Mouse (Mus musculus): Measurements from ENCODE around the gene Hist1h2bg. TPM values are rescaled to one million over a fixed set of nuclear protein-coding genes. Genes with fewer than 3 reads are reported as not detected.

Hist1h2bg gene
- polyA plus RNA-seq, 1 experiment = 9.8 TPM

- H3K4me3 ChIP-seq (ENCODE audit: insufficient read depth, low read length) = peak within 1 kb of the TSS; percentile 64
Observed at GRCm38 (mm10) chr13:23620733-23621531, 49.7 kb downstream of the Hist1h2bg start, which contains the start of gene Hist1h2be. Gene Hist1h2be (minus strand): TSS chr13:23621124.

More at GRCm38 (mm10) chr13:23620733-23621531, 49.7 kb downstream of the Hist1h2bg start, which contains the start of gene Hist1h2be:
- TF ChIP-seq POLR2A (IDR thresholded peaks at IDR 0.05; ENCODE audit: borderline replicate concordance, low read depth, low read length) = no peak
- TF ChIP-seq CTCF (IDR thresholded peaks at IDR 0.05; ENCODE audit: low read depth, low read length) = no peak
- H3K4me1 ChIP-seq (ENCODE audit: control insufficient read depth, insufficient read depth, low read length) = peaks cover 14% of the 10 kb centered on the region
- peak within 1 kb of the TSS; percentile 90 for H3K27ac ChIP-seq (ENCODE audit: insufficient read depth, low read depth, low read length)

Other genes starting within 250 kb of the Hist1h2bg start
- 14.9 and 16.4 TPM in 2 replicates for gene Zfp322a, start 202.2 kb upstream of the Hist1h2bg start, polyA plus RNA-seq (2012; ENCODE audit: insufficient read depth, insufficient read length, missing spikeins)
- 4.8 and 4.9 TPM in 2 replicates for gene Abt1, start 147.5 kb upstream of the Hist1h2bg start, polyA plus RNA-seq (2012; ENCODE audit: insufficient read depth, insufficient read length, missing spikeins)
- not detected in 2 replicates for gene Btn1a1, start 105.5 kb upstream of the Hist1h2bg start, polyA plus RNA-seq (2012; ENCODE audit: insufficient read depth, insufficient read length, missing spikeins)
- not detected in 2 replicates for gene Btn2a2, start 82.5 kb upstream of the Hist1h2bg start, polyA plus RNA-seq (2012; ENCODE audit: insufficient read depth, insufficient read length, missing spikeins)
- gene Hist1h4h, start 40.3 kb upstream of the Hist1h2bg start, polyA plus RNA-seq (2012; ENCODE audit: insufficient read depth, insufficient read length, missing spikeins) = 2.5 and 3.1 TPM in 2 replicates
- 42.5 and 76.9 TPM in 2 replicates for gene Hist1h2af, start 37.5 kb upstream of the Hist1h2bg start, polyA plus RNA-seq (2012; ENCODE audit: insufficient read depth, insufficient read length, missing spikeins)
- not detected in 2 replicates for gene Hist1h3g, start 36.0 kb upstream of the Hist1h2bg start, polyA plus RNA-seq (2012; ENCODE audit: insufficient read depth, insufficient read length, missing spikeins)
- gene Hist1h2bh, start 28.0 kb upstream of the Hist1h2bg start, polyA plus RNA-seq (2012; ENCODE audit: insufficient read depth, insufficient read length, missing spikeins) = 0.71 and 0.97 TPM in 2 replicates
- 0.80 TPM in 1 of 2 replicates, not detected in the other for gene Hist1h3f, start 27.3 kb upstream of the Hist1h2bg start, polyA plus RNA-seq (2012; ENCODE audit: insufficient read depth, insufficient read length, missing spikeins)
- 4.7 TPM in 1 of 2 replicates, not detected in the other for gene Hist1h4f, start 19.7 kb upstream of the Hist1h2bg start, polyA plus RNA-seq (2012; ENCODE audit: insufficient read depth, insufficient read length, missing spikeins)
- 0.11 and 0.39 TPM in 2 replicates for gene Hist1h1d, start 18.1 kb upstream of the Hist1h2bg start, polyA plus RNA-seq (2012; ENCODE audit: insufficient read depth, insufficient read length, missing spikeins)
- 1.5 and 3.6 TPM in 2 replicates for gene Hist1h3e, start 9.0 kb upstream of the Hist1h2bg start, polyA plus RNA-seq (2012; ENCODE audit: insufficient read depth, insufficient read length, missing spikeins)
- gene Hist1h2ae, start 176 bp upstream of the Hist1h2bg start, polyA plus RNA-seq (2012; ENCODE audit: insufficient read depth, insufficient read length, missing spikeins) = 1.7 TPM in 1 of 2 replicates, not detected in the other
- 3.8 and 7.9 TPM in 2 replicates for gene Hist1h2bf, start 2.8 kb downstream of the Hist1h2bg start, polyA plus RNA-seq (2012; ENCODE audit: insufficient read depth, insufficient read length, missing spikeins)
- not detected in 2 replicates for gene Hist1h2ad, start 3.0 kb downstream of the Hist1h2bg start, polyA plus RNA-seq (2012; ENCODE audit: insufficient read depth, insufficient read length, missing spikeins)
- 2.3 and 3.2 TPM in 2 replicates for gene Hist1h3d, start 4.4 kb downstream of the Hist1h2bg start, polyA plus RNA-seq (2012; ENCODE audit: insufficient read depth, insufficient read length, missing spikeins)
- gene Hist1h4d, start 10.2 kb downstream of the Hist1h2bg start, polyA plus RNA-seq (2012; ENCODE audit: insufficient read depth, insufficient read length, missing spikeins) = 1.6 and 2.5 TPM in 2 replicates
- gene Hist1h2be, start 49.7 kb downstream of the Hist1h2bg start, polyA plus RNA-seq (2012; ENCODE audit: insufficient read depth, insufficient read length, missing spikeins) = 0.86 and 2.1 TPM in 2 replicates
- gene Hist1h1e, start 51.2 kb downstream of the Hist1h2bg start, polyA plus RNA-seq (2012; ENCODE audit: insufficient read depth, insufficient read length, missing spikeins) = 2.6 TPM in 2 replicates
- 0.35 and 0.40 TPM in 2 replicates for gene Hist1h2ac, start 112.6 kb downstream of the Hist1h2bg start, polyA plus RNA-seq (2012; ENCODE audit: insufficient read depth, insufficient read length, missing spikeins)
- gene Hist1h2bc, start 112.8 kb downstream of the Hist1h2bg start, polyA plus RNA-seq (2012; ENCODE audit: insufficient read depth, insufficient read length, missing spikeins) = 55.8 and 61.9 TPM in 2 replicates
- gene Hist1h1t, start 124.4 kb downstream of the Hist1h2bg start, polyA plus RNA-seq (2012; ENCODE audit: insufficient read depth, insufficient read length, missing spikeins) = 0.62 TPM in 1 of 2 replicates, not detected in the other
- not detected in 2 replicates for gene Hist1h4c, start 127.1 kb downstream of the Hist1h2bg start, polyA plus RNA-seq (2012; ENCODE audit: insufficient read depth, insufficient read length, missing spikeins)
- 95.3 and 104 TPM in 2 replicates for gene Hfe, start 139.5 kb downstream of the Hist1h2bg start, polyA plus RNA-seq (2012; ENCODE audit: insufficient read depth, insufficient read length, missing spikeins)
- gene Hist1h1c, start 167.4 kb downstream of the Hist1h2bg start, polyA plus RNA-seq (2012; ENCODE audit: insufficient read depth, insufficient read length, missing spikeins) = 75.5 and 80.8 TPM in 2 replicates
- 1.2 TPM in 1 of 2 replicates, not detected in the other for gene Hist1h3c, start 174.2 kb downstream of the Hist1h2bg start, polyA plus RNA-seq (2012; ENCODE audit: insufficient read depth, insufficient read length, missing spikeins)
- gene Hist1h2bb, start 175.3 kb downstream of the Hist1h2bg start, polyA plus RNA-seq (2012; ENCODE audit: insufficient read depth, insufficient read length, missing spikeins) = 1.3 TPM in 1 of 2 replicates, not detected in the other
- 4.3 and 8.4 TPM in 2 replicates for gene Hist1h2ab, start 179.7 kb downstream of the Hist1h2bg start, polyA plus RNA-seq (2012; ENCODE audit: insufficient read depth, insufficient read length, missing spikeins)
- gene Hist1h3b, start 180.9 kb downstream of the Hist1h2bg start, polyA plus RNA-seq (2012; ENCODE audit: insufficient read depth, insufficient read length, missing spikeins) = 2.1 and 4.8 TPM in 2 replicates
- 4.5 and 5.1 TPM in 2 replicates for gene Hist1h4b, start 185.6 kb downstream of the Hist1h2bg start, polyA plus RNA-seq (2012; ENCODE audit: insufficient read depth, insufficient read length, missing spikeins)
- gene Hist1h4a, start 189.8 kb downstream of the Hist1h2bg start, polyA plus RNA-seq (2012; ENCODE audit: insufficient read depth, insufficient read length, missing spikeins) = not detected in 2 replicates
- gene Hist1h3a, start 191.0 kb downstream of the Hist1h2bg start, polyA plus RNA-seq (2012; ENCODE audit: insufficient read depth, insufficient read length, missing spikeins) = not detected in 2 replicates
- gene Hist1h1a, start 192.3 kb downstream of the Hist1h2bg start, polyA plus RNA-seq (2012; ENCODE audit: insufficient read depth, insufficient read length, missing spikeins) = not detected in 2 replicates
- gene Trim38, start 198.5 kb downstream of the Hist1h2bg start, polyA plus RNA-seq (2012; ENCODE audit: insufficient read depth, insufficient read length, missing spikeins) = not detected in 2 replicates
- gene Slc17a2, start 235.6 kb downstream of the Hist1h2bg start, polyA plus RNA-seq (2012; ENCODE audit: insufficient read depth, insufficient read length, missing spikeins) = not detected in 2 replicates